Mouse (Mus musculus): ENCODE results near the gene D17Wsu92e. TPM values are rescaled to one million over a fixed set of nuclear protein-coding genes. Genes with fewer than 3 reads are reported as not detected.

D17Wsu92e gene
- polyA plus RNA-seq, 1 experiment from 2014 or later = 21.6 TPM

- H3K27ac ChIP-seq (ENCODE audit: low read depth, low read length) = no peak overlapping the region
- no peak for ATAC-seq (ENCODE audit: low FRiP score, low TSS enrichment)
- 44% methylated on average over 10 of the region's 10 CpGs for WGBS
Measured at GRCm38 (mm10) chr17:27705661-27706060, 114.8 kb downstream of the D17Wsu92e start.

GRCm38 (mm10) chr17:27703961-27704621 lies 116.4 kb downstream of the D17Wsu92e start:
- H3K4me3 ChIP-seq (ENCODE audit: low read length) = no peak overlapping the region
- 61% methylated on average over 5 of the region's 5 CpGs for WGBS
- peaks cover 6% of the 10 kb centered on the region; the same call in 1 of the 2 replicates for H3K9me3 ChIP-seq (ENCODE audit: control insufficient read depth, low read length)
- no peak overlapping the region for H3K4me2 ChIP-seq (replicated peaks; ENCODE audit: low read depth, low read length)
- H3K4me1 ChIP-seq (ENCODE audit: control insufficient read depth, insufficient read depth, low read length) = peaks cover 9% of the 10 kb centered on the region; the same call in 1 of the 2 replicates
- no peak overlapping the region for H3K9ac ChIP-seq (ENCODE audit: low read depth, low read length)
- H3K36me3 ChIP-seq (ENCODE audit: control insufficient read depth, insufficient read depth, low read length) = no peaks in the 10 kb centered on the region
- H3K27ac ChIP-seq (ENCODE audit: low read depth, low read length) = no peak overlapping the region
- no peak for ATAC-seq (ENCODE audit: low FRiP score, low TSS enrichment)
- no peaks in the 10 kb centered on the region; the same call in 1 of the 2 replicates for H3K27me3 ChIP-seq (ENCODE audit: control insufficient read depth, insufficient read depth, low read length)

More at GRCm38 (mm10) chr17:27705661-27706060, 114.8 kb downstream of the D17Wsu92e start:
- H3K9me3 ChIP-seq (ENCODE audit: control insufficient read depth, low read length) = no peaks in the 10 kb centered on the region
- H3K4me1 ChIP-seq (ENCODE audit: control insufficient read depth, insufficient read depth, low read length) = peaks cover 9% of the 10 kb centered on the region; the same call in 1 of the 2 replicates
- H3K4me3 ChIP-seq (ENCODE audit: low read length) = no peak overlapping the region
- H3K27me3 ChIP-seq (ENCODE audit: control insufficient read depth, insufficient read depth, low read length) = no peaks in the 10 kb centered on the region; the same call in none of the 2 replicates
- no peak overlapping the region for H3K9ac ChIP-seq (ENCODE audit: low read depth, low read length)
- no peak overlapping the region for H3K4me2 ChIP-seq (replicated peaks; ENCODE audit: low read depth, low read length)
- H3K36me3 ChIP-seq (ENCODE audit: control insufficient read depth, insufficient read depth, low read length) = no peaks in the 10 kb centered on the region

GRCm38 (mm10) chr17:27702518-27702917 lies 117.9 kb downstream of the D17Wsu92e start:
- peak overlapping the region; percentile 61 for H3K4me2 ChIP-seq (replicated peaks; ENCODE audit: low read depth, low read length)
- 1% methylated on average over 34 of the region's 34 CpGs for WGBS

DNA sequence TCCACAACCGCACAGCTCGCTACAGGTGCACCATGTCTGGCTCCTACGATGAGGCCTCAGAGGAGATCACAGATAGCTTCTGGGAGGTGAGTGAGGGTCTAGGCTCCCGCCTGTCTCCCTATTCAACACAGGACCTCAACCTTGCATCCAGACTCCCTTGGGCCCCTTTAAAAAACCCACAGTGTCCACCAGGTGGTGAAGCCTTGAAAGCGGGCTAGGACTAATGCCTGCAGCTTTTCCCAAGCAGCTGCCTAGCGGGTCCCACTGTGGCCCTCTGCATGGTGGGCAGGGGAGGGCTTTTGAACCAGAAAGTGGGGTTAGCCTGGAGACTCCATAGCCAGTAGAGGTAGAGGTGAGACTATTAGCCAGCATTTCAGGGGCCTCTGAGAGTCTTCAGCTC lies 118.6 kb downstream of the D17Wsu92e start:
- H3K9me3 ChIP-seq (ENCODE audit: control insufficient read depth, low read length) = peaks cover 10% of the 10 kb centered on the region; the same call in 1 of the 2 replicates
- no peaks in the 10 kb centered on the region for H3K36me3 ChIP-seq (ENCODE audit: control insufficient read depth, insufficient read depth, low read length)
- no peaks in the 10 kb centered on the region for H3K27me3 ChIP-seq (ENCODE audit: control insufficient read depth, insufficient read depth, low read length)
- WGBS = 73% methylated on average over 6 of the region's 6 CpGs
- no peak overlapping the region for H3K27ac ChIP-seq (ENCODE audit: low read depth, low read length)
- no peaks in the 10 kb centered on the region for H3K4me1 ChIP-seq (ENCODE audit: control insufficient read depth, insufficient read depth, low read length)
- no peak overlapping the region for H3K4me3 ChIP-seq (ENCODE audit: low read length)
- H3K9ac ChIP-seq (ENCODE audit: low read depth, low read length) = no peak overlapping the region
- ATAC-seq (ENCODE audit: low FRiP score, low TSS enrichment) = no peak
- no peak overlapping the region for H3K4me2 ChIP-seq (replicated peaks; ENCODE audit: low read depth, low read length)

More at GRCm38 (mm10) chr17:27702518-27702917, 117.9 kb downstream of the D17Wsu92e start:
- no peaks in the 10 kb centered on the region for H3K36me3 ChIP-seq (ENCODE audit: control insufficient read depth, insufficient read depth, low read length)
- H3K9ac ChIP-seq (ENCODE audit: low read depth, low read length) = peak overlapping the region; percentile 42; the same call in 1 of the 2 replicates
- no peaks in the 10 kb centered on the region for H3K4me1 ChIP-seq (ENCODE audit: control insufficient read depth, insufficient read depth, low read length)
- no peak for ATAC-seq (ENCODE audit: low FRiP score, low TSS enrichment)
- H3K27ac ChIP-seq (ENCODE audit: low read depth, low read length) = no peak overlapping the region
- H3K4me3 ChIP-seq (ENCODE audit: low read length) = peak overlapping the region; percentile 28
- peaks cover 10% of the 10 kb centered on the region; the same call in 1 of the 2 replicates for H3K9me3 ChIP-seq (ENCODE audit: control insufficient read depth, low read length)
- no peaks in the 10 kb centered on the region; the same call in 1 of the 2 replicates for H3K27me3 ChIP-seq (ENCODE audit: control insufficient read depth, insufficient read depth, low read length)

Other genes starting within 250 kb of the D17Wsu92e start
- 32.2 and 74.9 TPM in 2 replicates for gene Nudt3, start 197.2 kb downstream of the D17Wsu92e start, polyA plus RNA-seq (2014; fragmentation: Nextera tagmentation; extraction: Ambion mirVana)
- not detected in 2 replicates for gene RPS10-NUDT3, start 185.4 kb downstream of the D17Wsu92e start, polyA plus RNA-seq (2014; fragmentation: Nextera tagmentation; extraction: Ambion mirVana)
- 1,163 and 1,521 TPM in 2 replicates for gene Rps10, start 184.0 kb downstream of the D17Wsu92e start, polyA plus RNA-seq (2014; fragmentation: Nextera tagmentation; extraction: Ambion mirVana)
- gene Pacsin1, start 165.1 kb downstream of the D17Wsu92e start, polyA plus RNA-seq (2014; fragmentation: Nextera tagmentation; extraction: Ambion mirVana) = 1.3 and 1.7 TPM in 2 replicates
- 0.19 and 0.20 TPM in 2 replicates for gene Spdef, start 91.7 kb downstream of the D17Wsu92e start, polyA plus RNA-seq (2014; fragmentation: Nextera tagmentation; extraction: Ambion mirVana)
- 349 and 425 TPM in 2 replicates for gene Snrpc, start 17.5 kb upstream of the D17Wsu92e start, polyA plus RNA-seq (2014; fragmentation: Nextera tagmentation; extraction: Ambion mirVana)
- gene Uhrf1bp1, start 35.8 kb upstream of the D17Wsu92e start, polyA plus RNA-seq (2014; fragmentation: Nextera tagmentation; extraction: Ambion mirVana) = 6.2 and 7.4 TPM in 2 replicates
- gene Anks1, start 88.7 kb upstream of the D17Wsu92e start, polyA plus RNA-seq (2014; fragmentation: Nextera tagmentation; extraction: Ambion mirVana) = 8.0 and 14.2 TPM in 2 replicates
- 76.6 and 77.5 TPM in 2 replicates for gene Taf11, start 89.2 kb upstream of the D17Wsu92e start, polyA plus RNA-seq (2014; fragmentation: Nextera tagmentation; extraction: Ambion mirVana)

Measured in kidney, embryonic 14.5 days (tissue).